In genomic region chr3:102462703-102463336, GRCm38 (mm10) we compare ENCODE assay signal across 24 mouse cellular contexts. TPM values are rescaled to one million over a fixed set of nuclear protein-coding genes. Genes with fewer than 3 reads are reported as not detected.
DNase-seq lines count a peak whose midpoint lies in the region; ATAC-seq and TF ChIP-seq lines count a peak whose summit lies in the region.
"Had no signal": no experiment of that assay in that cellular context is flagged by ENCODE, and none has a peak within 500 bp of the region (broad histone marks: within the 10 kb centered on the region; RNA-seq: fewer than 3 reads in every experiment).

No protein-coding gene starts in this region.

- no peaks in the 10 kb centered on the region for H3K4me1 ChIP-seq in forebrain, embryonic 15.5 days
- H3K4me1 ChIP-seq in forebrain, embryonic 10.5 days = no peaks in the 10 kb centered on the region
- no peaks in the 10 kb centered on the region for H3K4me1 ChIP-seq in forebrain, embryonic 16.5 days (replicated peaks; ENCODE audit: control insufficient read depth, insufficient read depth, low read length)
- H3K4me1 ChIP-seq: embryonic facial prominence, embryonic 10.5 days; hindbrain, embryonic 10.5 days; hindbrain, embryonic 13.5 days; intestine, embryonic 15.5 days had no signal

- no peak overlapping the region for H3K4me3 ChIP-seq in forebrain, embryonic 15.5 days
- no peak overlapping the region for H3K4me3 ChIP-seq in forebrain, embryonic 10.5 days
- no peak overlapping the region for H3K4me3 ChIP-seq in forebrain, embryonic 16.5 days (replicated peaks; ENCODE audit: low read length)
- H3K4me3 ChIP-seq: embryonic facial prominence, embryonic 10.5 days; embryonic facial prominence, embryonic 13.5 days; erythroblast, embryonic 14.5 days; hindbrain, embryonic 10.5 days; hindbrain, embryonic 13.5 days; intestine, embryonic 15.5 days had no signal

- H3K27me3 ChIP-seq in forebrain, embryonic 15.5 days = no peaks in the 10 kb centered on the region
- H3K27me3 ChIP-seq in forebrain, embryonic 10.5 days (ENCODE audit: poor library complexity, severe bottlenecking) = peaks cover 8% of the 10 kb centered on the region
- no peaks in the 10 kb centered on the region for H3K27me3 ChIP-seq in forebrain, embryonic 16.5 days (replicated peaks; ENCODE audit: control insufficient read depth, insufficient read depth, low read length)

- 53% methylated on average over 9 of the region's 9 CpGs for WGBS in forebrain, embryonic 15.5 days
- 60% methylated on average over 9 of the region's 9 CpGs for WGBS in forebrain, embryonic 10.5 days
- 49% methylated on average over 9 of the region's 9 CpGs for WGBS in forebrain, embryonic 16.5 days

- ATAC-seq in forebrain, embryonic 15.5 days (replicated peaks) = peak; percentile 39
- ATAC-seq in forebrain, embryonic 16.5 days = peak; percentile 78
- ATAC-seq: CD4-positive, CD25-positive, alpha-beta regulatory T cell, adult 4 months; hindbrain, embryonic 16.5 days; intestine, embryonic 15.5 days had no signal

- no peak overlapping the region for H3K27ac ChIP-seq in forebrain, embryonic 15.5 days (replicated peaks)
- no peak overlapping the region for H3K27ac ChIP-seq in forebrain, embryonic 10.5 days
- no peak overlapping the region for H3K27ac ChIP-seq in forebrain, embryonic 16.5 days (ENCODE audit: low read length)
- H3K27ac ChIP-seq: embryonic facial prominence, embryonic 10.5 days; embryonic facial prominence, embryonic 13.5 days; hindbrain, embryonic 10.5 days; hindbrain, embryonic 13.5 days; intestine, embryonic 15.5 days had no signal

- TF ChIP-seq CTCF in brain, embryonic 14.5 days (IDR thresholded peaks at IDR 0.05; ENCODE audit: borderline replicate concordance, extremely low read depth, insufficient read depth, insufficient read length) = no peak

- H3K9me3 ChIP-seq in forebrain, embryonic 15.5 days = no peaks in the 10 kb centered on the region
- no peaks in the 10 kb centered on the region for H3K9me3 ChIP-seq in forebrain, embryonic 10.5 days
- H3K9me3 ChIP-seq in forebrain, embryonic 16.5 days (ENCODE audit: control insufficient read depth, low read length) = no peaks in the 10 kb centered on the region
- H3K9me3 ChIP-seq: embryonic facial prominence, embryonic 10.5 days; embryonic facial prominence, embryonic 13.5 days; hindbrain, embryonic 10.5 days; hindbrain, embryonic 13.5 days; intestine, embryonic 15.5 days had no signal

- no peaks in the 10 kb centered on the region for H3K36me3 ChIP-seq in forebrain, embryonic 15.5 days
- H3K36me3 ChIP-seq in forebrain, embryonic 10.5 days (replicated peaks) = no peaks in the 10 kb centered on the region
- no peaks in the 10 kb centered on the region for H3K36me3 ChIP-seq in forebrain, embryonic 16.5 days (ENCODE audit: control insufficient read depth, insufficient read depth)
- H3K36me3 ChIP-seq: embryonic facial prominence, embryonic 10.5 days; embryonic facial prominence, embryonic 13.5 days; hindbrain, embryonic 10.5 days; hindbrain, embryonic 13.5 days; intestine, embryonic 15.5 days had no signal

- no peak for TF ChIP-seq POLR2A in brain, embryonic 14.5 days (IDR thresholded peaks at IDR 0.05; ENCODE audit: borderline replicate concordance, extremely low read depth, insufficient read depth, insufficient read length, poor library complexity, severe bottlenecking)

- H3K9ac ChIP-seq in forebrain, embryonic 15.5 days (replicated peaks) = no peak overlapping the region
- H3K9ac ChIP-seq in forebrain, embryonic 16.5 days (replicated peaks; ENCODE audit: low read depth, low read length) = no peak overlapping the region
- H3K9ac ChIP-seq: embryonic facial prominence, embryonic 13.5 days; hindbrain, embryonic 13.5 days; intestine, embryonic 15.5 days had no signal

- DNase-seq in forebrain, embryonic 10.5 days (ENCODE audit: extremely low spot score, low spot score) = no peak
- peak; percentile 40 for DNase-seq in brain, embryonic 14.5 days (ENCODE audit: low read depth)
- peak; percentile 1 for DNase-seq in testis, postnatal 14 days (ENCODE audit: low spot score)
- DNase-seq in kidney, postnatal 25 days = no peak
- DNase-seq: adrenal gland, adult 2 months; adrenal gland, postnatal 14 days; cerebellum, adult 11-12 months; cerebellum, adult 8-10 months; cerebellum, postnatal 10 days; cerebellum, postnatal 36 days; embryo, embryonic 11 days; gastrocnemius, postnatal 36 days; kidney, adult 11 months had no signal

- H3K4me2 ChIP-seq in forebrain, embryonic 15.5 days (replicated peaks) = no peak overlapping the region
- no peak overlapping the region for H3K4me2 ChIP-seq in forebrain, embryonic 16.5 days (ENCODE audit: low read length)
- H3K4me2 ChIP-seq: embryonic facial prominence, embryonic 13.5 days; heart, embryonic 11.5 days; hindbrain, embryonic 13.5 days; intestine, embryonic 15.5 days had no signal

RNA-seq across cellular contexts. Expression of gene Ngf, which starts 6.9 kb away (rescaled TPM):
- 0.55 and 0.70 TPM in 2 replicates for polyA plus RNA-seq in forebrain, embryonic 15.5 days (2015; fragmentation: Nextera tagmentation; extraction: Ambion mirVana)
- polyA plus RNA-seq in forebrain, embryonic 10.5 days (2016; fragmentation: Nextera tagmentation; extraction: Ambion mirVana) = 0.17 and 0.31 TPM in 2 replicates
- 3.2 and 4.2 TPM in 2 replicates for polyA plus RNA-seq in brain, embryonic 14.5 days (2012; rRNA removed)
- polyA plus RNA-seq in forebrain, embryonic 16.5 days (2015; fragmentation: Nextera tagmentation; extraction: Ambion mirVana) = 0.82 and 1.1 TPM in 2 replicates
- polyA plus RNA-seq: CD4-positive, CD25-positive, alpha-beta regulatory T cell, adult 4 months; erythroblast, embryonic 14.5 days had no signal

Comparison
In these comparisons a context has a peak if more than half of its experiments do, and no peak if none do; other contexts are left out.
1. DNase-seq: peak in brain, embryonic 14.5 days (single experiment) and testis, postnatal 14 days (single experiment); none in forebrain, embryonic 10.5 days (single experiment) and kidney, postnatal 25 days (0 of 2).